In the genomic region with DNA sequence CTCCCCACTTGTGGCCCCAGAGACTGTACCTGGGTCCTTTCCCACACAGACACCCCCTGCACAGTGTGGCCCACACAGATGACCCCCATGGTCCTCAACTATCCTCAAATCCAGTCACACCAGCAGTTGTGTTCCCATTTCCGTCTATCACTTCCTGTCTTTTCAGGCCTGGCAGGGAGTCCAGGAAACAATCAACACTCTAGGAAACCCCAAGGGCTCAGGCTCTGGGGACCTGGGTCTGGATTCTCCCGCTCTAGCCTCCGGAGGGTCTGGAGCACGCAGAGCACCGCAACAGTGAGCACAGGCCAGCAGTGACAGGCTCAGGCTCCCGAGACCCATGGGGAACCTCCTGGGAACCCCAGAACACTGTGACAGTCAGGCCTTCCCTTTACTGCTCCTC, we compare ENCODE assay signal across 9 mouse cellular contexts. TPM values are rescaled to one million over a fixed set of nuclear protein-coding genes. Genes with fewer than 3 reads are reported as not detected.
DNase-seq lines count a peak whose midpoint lies in the region; ATAC-seq and TF ChIP-seq lines count a peak whose summit lies in the region.
"Had no signal": no experiment of that assay in that cellular context is flagged by ENCODE, and none has a peak within 500 bp of the region (broad histone marks: within the 10 kb centered on the region; RNA-seq: fewer than 3 reads in every experiment).

No protein-coding gene starts in this region.

- H3K4me2 ChIP-seq in forebrain, embryonic 13.5 days: no peak overlapping the region; the same call in 1 of the 2 replicates
- no peak overlapping the region for H3K4me2 ChIP-seq in forebrain, embryonic 14.5 days (ENCODE audit: low read length)
- peak overlapping the region; percentile 75 for H3K4me2 ChIP-seq in lung, postnatal 0 days (replicated peaks; ENCODE audit: low read depth, low read length)
- H3K4me2 ChIP-seq in intestine, embryonic 15.5 days (replicated peaks): peak overlapping the region; percentile 93
- peak overlapping the region; percentile 87 for H3K4me2 ChIP-seq in stomach, embryonic 15.5 days

- DNase-seq in forebrain, embryonic 14.5 days (ENCODE audit: low spot score): no peak
- no peak for DNase-seq in lung, postnatal 0 days (ENCODE audit: low spot score)
- DNase-seq in lung, postnatal 25 days (ENCODE audit: low spot score): no peak
- DNase-seq in ovary, adult 18-20 months (ENCODE audit: low spot score): no peak
- DNase-seq in spleen, postnatal 36 days (ENCODE audit: low spot score in 2 of 2): no peak

- TF ChIP-seq CTCF in lung, postnatal 0 days (IDR thresholded peaks at IDR 0.05): no peak

- H3K9me3 ChIP-seq in forebrain, embryonic 13.5 days (replicated peaks): no peaks in the 10 kb centered on the region
- no peaks in the 10 kb centered on the region for H3K9me3 ChIP-seq in forebrain, embryonic 14.5 days (replicated peaks; ENCODE audit: control insufficient read depth, low read length)
- H3K9me3 ChIP-seq in lung, postnatal 0 days (ENCODE audit: low read length): no peaks in the 10 kb centered on the region
- no peaks in the 10 kb centered on the region for H3K9me3 ChIP-seq in intestine, embryonic 15.5 days
- no peaks in the 10 kb centered on the region for H3K9me3 ChIP-seq in stomach, embryonic 15.5 days
- H3K9me3 ChIP-seq: midbrain, embryonic 12.5 days had no signal

- no peak for TF ChIP-seq EP300 in lung, postnatal 0 days (IDR thresholded peaks at IDR 0.05)

- peaks cover 17% of the 10 kb centered on the region for H3K27me3 ChIP-seq in forebrain, embryonic 13.5 days
- H3K27me3 ChIP-seq in forebrain, embryonic 14.5 days (replicated peaks; ENCODE audit: control insufficient read depth, insufficient read depth, low read length): 0 out of 2 replicates have a peak, but pooled peaks cover 10% of the 10 kb centered on the region
- H3K27me3 ChIP-seq in lung, postnatal 0 days (replicated peaks; ENCODE audit: insufficient read depth, low read length): no peaks in the 10 kb centered on the region
- H3K27me3 ChIP-seq in intestine, embryonic 15.5 days (replicated peaks): no peaks in the 10 kb centered on the region
- no peaks in the 10 kb centered on the region for H3K27me3 ChIP-seq in stomach, embryonic 15.5 days (replicated peaks)

- no peak overlapping the region for H3K27ac ChIP-seq in forebrain, embryonic 13.5 days
- no peak overlapping the region for H3K27ac ChIP-seq in forebrain, embryonic 14.5 days (ENCODE audit: low read depth, low read length)
- H3K27ac ChIP-seq in lung, postnatal 0 days (ENCODE audit: low read length): peak overlapping the region; percentile 98; the same call in 1 of the 2 replicates
- H3K27ac ChIP-seq in intestine, embryonic 15.5 days: peak overlapping the region; percentile 59
- H3K27ac ChIP-seq in stomach, embryonic 15.5 days: peak overlapping the region; percentile 100
- H3K27ac ChIP-seq: midbrain, embryonic 12.5 days had no signal

- H3K36me3 ChIP-seq in forebrain, embryonic 13.5 days (ENCODE audit: poor library complexity, severe bottlenecking): no peaks in the 10 kb centered on the region
- no peaks in the 10 kb centered on the region for H3K36me3 ChIP-seq in forebrain, embryonic 14.5 days (ENCODE audit: control insufficient read depth, insufficient read depth, low read length)
- H3K36me3 ChIP-seq in lung, postnatal 0 days (ENCODE audit: insufficient read depth, low read length): no peaks in the 10 kb centered on the region
- no peaks in the 10 kb centered on the region for H3K36me3 ChIP-seq in intestine, embryonic 15.5 days
- H3K36me3 ChIP-seq in stomach, embryonic 15.5 days: no peaks in the 10 kb centered on the region
- H3K36me3 ChIP-seq: midbrain, embryonic 12.5 days had no signal

- peak overlapping the region; percentile 79; the same call in 1 of the 2 replicates for H3K9ac ChIP-seq in forebrain, embryonic 13.5 days
- no peak overlapping the region for H3K9ac ChIP-seq in forebrain, embryonic 14.5 days (ENCODE audit: low read length)
- peak overlapping the region; percentile 97 for H3K9ac ChIP-seq in lung, postnatal 0 days (replicated peaks; ENCODE audit: low read depth)
- peak overlapping the region; percentile 85 for H3K9ac ChIP-seq in intestine, embryonic 15.5 days
- peak overlapping the region; percentile 98; the same call in 1 of the 2 replicates for H3K9ac ChIP-seq in stomach, embryonic 15.5 days
- H3K9ac ChIP-seq: midbrain, embryonic 12.5 days had no signal

- H3K4me1 ChIP-seq in forebrain, embryonic 13.5 days: peaks cover 51% of the 10 kb centered on the region
- peaks cover 15% of the 10 kb centered on the region; the same call in 1 of the 2 replicates for H3K4me1 ChIP-seq in forebrain, embryonic 14.5 days (ENCODE audit: control insufficient read depth, insufficient read depth, low read length)
- H3K4me1 ChIP-seq in lung, postnatal 0 days (ENCODE audit: insufficient read depth, low read depth, low read length): peaks cover 39% of the 10 kb centered on the region; the same call in 1 of the 2 replicates
- peaks cover 74% of the 10 kb centered on the region for H3K4me1 ChIP-seq in intestine, embryonic 15.5 days (replicated peaks)
- peaks cover 71% of the 10 kb centered on the region for H3K4me1 ChIP-seq in stomach, embryonic 15.5 days

- H3K4me3 ChIP-seq in forebrain, embryonic 13.5 days: no peak overlapping the region
- H3K4me3 ChIP-seq in forebrain, embryonic 14.5 days (ENCODE audit: low read depth, low read length): no peak overlapping the region
- peak overlapping the region; percentile 76; the same call in 1 of the 2 replicates for H3K4me3 ChIP-seq in lung, postnatal 0 days (ENCODE audit: low read depth, low read length)
- H3K4me3 ChIP-seq in intestine, embryonic 15.5 days (replicated peaks): peak overlapping the region; percentile 83
- peak overlapping the region; percentile 89 for H3K4me3 ChIP-seq in stomach, embryonic 15.5 days (replicated peaks)
- H3K4me3 ChIP-seq: midbrain, embryonic 12.5 days had no signal

- ATAC-seq in forebrain, embryonic 13.5 days: no peak
- no peak for ATAC-seq in forebrain, embryonic 14.5 days
- ATAC-seq in lung, postnatal 0 days: no peak
- no peak for ATAC-seq in intestine, embryonic 15.5 days
- ATAC-seq in stomach, embryonic 15.5 days (ENCODE audit: insufficient read depth, low FRiP score, low read depth): no peak

- WGBS in forebrain, embryonic 13.5 days: 69% methylated on average over 6 of the region's 6 CpGs
- 56% methylated on average over 6 of the region's 6 CpGs for WGBS in forebrain, embryonic 14.5 days
- WGBS in lung, postnatal 0 days: 10% methylated on average over 6 of the region's 6 CpGs
- WGBS in intestine, embryonic 15.5 days: 54% methylated on average over 6 of the region's 6 CpGs
- WGBS in stomach, embryonic 15.5 days: 36% methylated on average over 6 of the region's 6 CpGs

RNA-seq across cellular contexts. Expression of a gene that starts 2.4 kb away (rescaled TPM):
- polyA plus RNA-seq in forebrain, embryonic 13.5 days (2015; fragmentation: Nextera tagmentation; extraction: Ambion mirVana): 2.4 and 2.8 TPM in 2 replicates
- 1.8 and 2.4 TPM in 2 replicates for polyA plus RNA-seq in forebrain, embryonic 14.5 days (2014; fragmentation: Nextera tagmentation; extraction: Ambion mirVana)
- 9.7 and 11.4 TPM in 2 replicates for polyA plus RNA-seq in lung, postnatal 0 days (2015; fragmentation: Nextera tagmentation; extraction: Ambion mirVana)
- 8.9 and 10.0 TPM in 2 replicates for polyA plus RNA-seq in intestine, embryonic 15.5 days (2015; fragmentation: Nextera tagmentation; extraction: Ambion mirVana)
- 11.5 and 12.0 TPM in 2 replicates for polyA plus RNA-seq in stomach, embryonic 15.5 days (2015; fragmentation: Nextera tagmentation; extraction: Ambion mirVana)

RNA-seq across cellular contexts. Expression of a gene that starts 16.8 kb away (rescaled TPM):
- 1.4 and 1.7 TPM in 2 replicates for polyA plus RNA-seq in forebrain, embryonic 13.5 days (2015; fragmentation: Nextera tagmentation; extraction: Ambion mirVana)
- polyA plus RNA-seq in forebrain, embryonic 14.5 days (2014; fragmentation: Nextera tagmentation; extraction: Ambion mirVana): 1.3 and 1.5 TPM in 2 replicates
- 18.1 and 22.7 TPM in 2 replicates for polyA plus RNA-seq in lung, postnatal 0 days (2015; fragmentation: Nextera tagmentation; extraction: Ambion mirVana)
- polyA plus RNA-seq in intestine, embryonic 15.5 days (2015; fragmentation: Nextera tagmentation; extraction: Ambion mirVana): 3.6 and 4.1 TPM in 2 replicates
- polyA plus RNA-seq in stomach, embryonic 15.5 days (2015; fragmentation: Nextera tagmentation; extraction: Ambion mirVana): 4.2 and 5.0 TPM in 2 replicates

RNA-seq across cellular contexts. Expression of a gene that starts 19.9 kb away (rescaled TPM):
- polyA plus RNA-seq in forebrain, embryonic 13.5 days (2015; fragmentation: Nextera tagmentation; extraction: Ambion mirVana): 444 and 501 TPM in 2 replicates
- 360 and 532 TPM in 2 replicates for polyA plus RNA-seq in forebrain, embryonic 14.5 days (2014; fragmentation: Nextera tagmentation; extraction: Ambion mirVana)
- 446 and 458 TPM in 2 replicates for polyA plus RNA-seq in lung, postnatal 0 days (2015; fragmentation: Nextera tagmentation; extraction: Ambion mirVana)
- polyA plus RNA-seq in intestine, embryonic 15.5 days (2015; fragmentation: Nextera tagmentation; extraction: Ambion mirVana): 639 and 690 TPM in 2 replicates
- polyA plus RNA-seq in stomach, embryonic 15.5 days (2015; fragmentation: Nextera tagmentation; extraction: Ambion mirVana): 490 and 616 TPM in 2 replicates

RNA-seq across cellular contexts. Expression of a gene that starts 34.9 kb away (rescaled TPM):
- polyA plus RNA-seq in forebrain, embryonic 13.5 days (2015; fragmentation: Nextera tagmentation; extraction: Ambion mirVana): 22.6 and 24.6 TPM in 2 replicates
- polyA plus RNA-seq in forebrain, embryonic 14.5 days (2014; fragmentation: Nextera tagmentation; extraction: Ambion mirVana): 21.7 and 24.5 TPM in 2 replicates
- 21.8 and 24.3 TPM in 2 replicates for polyA plus RNA-seq in lung, postnatal 0 days (2015; fragmentation: Nextera tagmentation; extraction: Ambion mirVana)
- 22.7 and 29.8 TPM in 2 replicates for polyA plus RNA-seq in intestine, embryonic 15.5 days (2015; fragmentation: Nextera tagmentation; extraction: Ambion mirVana)
- 26.9 and 29.9 TPM in 2 replicates for polyA plus RNA-seq in stomach, embryonic 15.5 days (2015; fragmentation: Nextera tagmentation; extraction: Ambion mirVana)

Comparison
In these comparisons a context has a peak if more than half of its experiments do, and no peak if none do; other contexts are left out.
1. H3K27ac ChIP-seq: peak in lung, postnatal 0 days (single experiment), intestine, embryonic 15.5 days (single experiment) and stomach, embryonic 15.5 days (single experiment); none in forebrain, embryonic 13.5 days (single experiment) and forebrain, embryonic 14.5 days (single experiment).
2. H3K4me2 ChIP-seq: peak in lung, postnatal 0 days (single experiment), intestine, embryonic 15.5 days (single experiment) and stomach, embryonic 15.5 days (single experiment); none in forebrain, embryonic 13.5 days (single experiment) and forebrain, embryonic 14.5 days (single experiment).
3. H3K4me3 ChIP-seq: peak in lung, postnatal 0 days (single experiment), intestine, embryonic 15.5 days (single experiment) and stomach, embryonic 15.5 days (single experiment); none in forebrain, embryonic 13.5 days (single experiment) and forebrain, embryonic 14.5 days (single experiment).